Mouse (Mus musculus) cortical plate, adult 2 months (tissue): ENCODE measurements at regions not wholly inside any gene's neighbourhood (a gene's known extent, or its start where the extent isn't known, plus 50 kb on each side); places are given as distances from the start of the nearest gene placed in this dataset.

Experiments
- CTCF ChIP-seq: fragments of 200-500 bp; IDR thresholded peaks from 2 replicates; pipeline ENCODE4 v1.5.1; 2011; ENCODE audit warnings: mild to moderate bottlenecking, control low read depth, low read length; ENCODE audit not compliant: insufficient read depth; ENCODE audit errors: extremely low read depth
- POLR2A ChIP-seq: fragments of 200-500 bp; IDR thresholded peaks from 2 replicates; pipeline ENCODE4 v1.6.1; 2011; ENCODE audit warnings: mild to moderate bottlenecking, low read length, control low read depth; ENCODE audit not compliant: insufficient read depth; ENCODE audit errors: extremely low read depth

- no peak for TF ChIP-seq CTCF
- no peak for TF ChIP-seq POLR2A
These were observed 77.4 kb upstream of the Pja1 start for GRCm38 (mm10) chrX:99548284-99549019.
